Mouse (Mus musculus): ENCODE data around the gene Ralgps2.

DNA sequence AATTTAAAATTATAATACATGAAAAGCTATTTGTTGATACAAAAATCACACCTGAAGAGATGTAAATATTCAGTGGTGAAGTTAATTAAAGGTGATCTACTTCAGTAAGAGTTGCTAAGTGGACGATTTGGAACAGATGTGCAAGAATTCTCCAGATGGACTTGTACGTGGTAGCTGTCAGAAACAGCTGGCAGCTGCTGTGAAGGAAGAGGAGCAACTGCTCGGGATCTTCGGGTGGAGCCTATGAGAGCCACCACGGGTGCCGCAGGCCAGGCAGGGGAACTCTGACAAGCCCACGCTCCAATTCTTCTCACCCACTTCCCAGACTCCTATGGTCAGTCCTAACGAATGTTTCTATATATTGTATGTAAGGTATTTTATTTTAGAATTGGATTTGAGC, 126.7 kb downstream of the Ralgps2 start:
- TF ChIP-seq CTCF (IDR thresholded peaks at IDR 0.05; ENCODE audit: control insufficient read depth, insufficient read depth, insufficient replicate concordance, low read depth, low read length) (no peak), POLR2A (IDR thresholded peaks at IDR 0.05; ENCODE audit: control insufficient read depth, low read depth, low read length) (no peak)
